Mouse (Mus musculus): ENCODE results near the gene Zmiz1. TPM values are rescaled to one million over a fixed set of nuclear protein-coding genes. Genes with fewer than 3 reads are reported as not detected.

The Zmiz1 gene
- polyA plus RNA-seq, 1 experiment = 0.68 TPM

DNA sequence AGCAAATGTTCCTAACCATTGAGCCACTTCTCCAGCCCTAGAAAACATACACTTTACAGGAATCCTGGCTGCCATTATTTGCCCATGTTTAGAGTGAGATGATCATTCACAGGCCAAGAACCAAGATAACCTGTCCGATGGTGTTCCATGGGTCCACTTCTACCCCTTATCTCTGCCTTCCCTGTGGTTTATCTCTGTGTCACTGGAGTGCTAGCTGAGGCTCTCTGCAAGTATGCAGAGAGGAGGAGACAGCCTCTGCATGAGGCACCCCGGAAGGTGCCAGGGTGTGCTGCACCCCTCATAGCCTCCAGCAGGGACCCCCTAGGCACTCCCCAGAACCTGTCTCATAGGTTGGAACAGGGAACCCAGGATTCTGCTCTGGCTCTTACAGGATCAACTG is 108.9 kb downstream of the Zmiz1 start:
- peaks cover 19% of the 10 kb centered on the region for H3K36me3 ChIP-seq (ENCODE audit: control insufficient read depth)
- no peaks in the 10 kb centered on the region for H3K27me3 ChIP-seq (ENCODE audit: control insufficient read depth)

DNA sequence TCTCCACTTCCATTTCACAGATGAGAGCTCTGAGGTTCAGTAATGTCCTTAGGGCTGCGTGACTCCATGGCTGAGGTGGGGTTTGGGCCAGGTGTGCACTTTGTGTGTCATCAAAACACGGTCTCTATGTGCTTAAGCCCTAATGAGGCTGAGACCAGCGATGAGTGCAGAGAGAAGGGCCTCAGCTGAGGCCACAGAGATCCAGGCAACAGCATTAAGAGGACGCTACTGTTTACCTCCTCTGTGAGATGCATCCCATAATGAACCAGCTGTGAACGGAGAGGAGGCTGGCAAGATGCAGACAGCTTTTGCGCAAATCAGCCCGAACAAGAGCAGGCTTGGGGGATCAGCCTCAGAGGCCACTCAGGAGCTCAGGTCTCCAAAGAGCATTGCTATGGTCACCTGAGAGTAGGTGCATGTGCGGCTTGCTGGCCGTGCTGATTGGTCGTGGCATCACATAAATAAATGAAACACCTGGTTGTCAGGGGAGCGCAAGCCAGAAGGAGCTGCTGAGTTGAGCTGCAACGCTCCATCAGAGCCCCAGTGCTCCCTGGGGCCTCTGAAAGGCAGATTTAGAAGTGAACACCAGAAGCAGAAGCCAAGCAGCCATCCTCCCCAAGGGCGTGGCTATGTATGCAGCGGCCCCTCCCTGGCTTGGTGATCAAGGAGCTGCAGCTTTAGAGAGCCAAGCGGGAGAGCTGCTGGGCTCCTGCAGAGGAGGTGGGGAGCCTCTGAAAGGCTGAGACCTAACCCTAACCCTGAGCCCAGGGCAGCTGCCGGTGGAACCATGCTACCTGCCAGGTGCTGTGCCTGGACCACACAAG is 115.3 kb downstream of the Zmiz1 start:
- peaks cover 13% of the 10 kb centered on the region for H3K4me1 ChIP-seq (ENCODE audit: control insufficient read depth)
- H3K4me3 ChIP-seq (replicated peaks) = no peak overlapping the region
- H3K9me3 ChIP-seq (ENCODE audit: control insufficient read depth, low read length) = no peaks in the 10 kb centered on the region
- no peaks in the 10 kb centered on the region for H3K27me3 ChIP-seq (ENCODE audit: control insufficient read depth)
- TF ChIP-seq GATA1 (IDR thresholded peaks at IDR 0.05; ENCODE audit: low read length) = no peak
- TF ChIP-seq TAL1 (IDR thresholded peaks at IDR 0.05; ENCODE audit: low read length) = no peak
- H3K36me3 ChIP-seq (ENCODE audit: control insufficient read depth) = peaks cover 50% of the 10 kb centered on the region

More for the DNA sequence above, 108.9 kb downstream of the Zmiz1 start:
- H3K9me3 ChIP-seq (ENCODE audit: control insufficient read depth, low read length) = peaks cover 6% of the 10 kb centered on the region
- TF ChIP-seq GATA1 (IDR thresholded peaks at IDR 0.05; ENCODE audit: low read length) (no peak), TAL1 (IDR thresholded peaks at IDR 0.05; ENCODE audit: low read length) (no peak)
- peaks cover 25% of the 10 kb centered on the region for H3K4me1 ChIP-seq (ENCODE audit: control insufficient read depth)
- no peak overlapping the region for H3K4me3 ChIP-seq (replicated peaks)

DNA sequence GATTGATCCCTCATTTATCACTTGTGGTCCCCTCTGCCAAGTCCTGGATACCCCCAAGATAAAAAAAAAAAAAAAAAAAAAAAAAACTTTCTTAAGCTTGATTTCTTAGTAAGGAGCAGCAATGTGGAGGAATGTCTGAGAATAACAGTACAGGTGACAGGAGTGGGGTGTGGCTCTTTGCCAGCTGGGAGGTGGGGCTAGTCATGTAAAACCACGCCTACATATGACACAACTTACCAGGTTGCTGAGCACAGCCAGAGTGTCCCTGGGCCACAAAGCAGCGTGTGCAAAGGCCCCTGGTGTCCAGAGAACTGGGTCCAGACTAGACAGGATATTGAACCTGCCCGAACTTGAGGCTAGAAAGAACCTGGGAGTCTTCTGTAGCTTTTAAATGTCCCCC is 117.7 kb downstream of the Zmiz1 start:
- Histone ChIP-seq H3K27me3 (ENCODE audit: control insufficient read depth) (no peaks in the 10 kb centered on the region), H3K9me3 (ENCODE audit: control insufficient read depth, low read length) (no peaks in the 10 kb centered on the region), H3K4me1 (ENCODE audit: control insufficient read depth) (peaks cover 13% of the 10 kb centered on the region), H3K36me3 (ENCODE audit: control insufficient read depth) (peaks cover 66% of the 10 kb centered on the region), H3K4me3 (replicated peaks) (no peak overlapping the region)
- no peak for TF ChIP-seq GATA1 (IDR thresholded peaks at IDR 0.05; ENCODE audit: low read length)
- no peak for TF ChIP-seq TAL1 (IDR thresholded peaks at IDR 0.05; ENCODE audit: low read length)

DNA sequence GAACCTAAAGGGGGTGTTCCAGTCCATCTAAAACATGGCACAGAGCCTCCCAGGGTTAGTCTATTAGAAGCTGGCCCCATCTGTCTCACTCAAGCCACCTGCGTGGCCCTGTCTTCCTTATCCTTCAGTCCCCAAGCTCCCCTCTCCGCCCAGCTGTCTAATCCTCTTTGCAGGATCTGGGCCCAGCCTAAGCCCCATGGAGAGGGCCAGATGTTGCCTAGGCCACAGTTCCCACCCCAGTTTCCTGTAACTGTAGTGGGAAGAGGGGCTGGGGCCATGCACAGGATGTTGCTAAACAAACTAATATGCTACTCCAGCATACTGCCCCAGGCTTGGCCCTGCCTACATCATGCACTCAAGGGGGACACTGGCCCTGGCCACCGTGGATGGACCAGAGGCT is 118.4 kb downstream of the Zmiz1 start:
- H3K4me1 ChIP-seq (ENCODE audit: control insufficient read depth) = peaks cover 13% of the 10 kb centered on the region
- no peak overlapping the region for H3K4me3 ChIP-seq (replicated peaks)
- TF ChIP-seq TAL1 (IDR thresholded peaks at IDR 0.05; ENCODE audit: low read length) = no peak
- no peak for TF ChIP-seq GATA1 (IDR thresholded peaks at IDR 0.05; ENCODE audit: low read length)
- no peaks in the 10 kb centered on the region for H3K9me3 ChIP-seq (ENCODE audit: control insufficient read depth, low read length)
- H3K27me3 ChIP-seq (ENCODE audit: control insufficient read depth) = no peaks in the 10 kb centered on the region
- peaks cover 63% of the 10 kb centered on the region for H3K36me3 ChIP-seq (ENCODE audit: control insufficient read depth)

DNA sequence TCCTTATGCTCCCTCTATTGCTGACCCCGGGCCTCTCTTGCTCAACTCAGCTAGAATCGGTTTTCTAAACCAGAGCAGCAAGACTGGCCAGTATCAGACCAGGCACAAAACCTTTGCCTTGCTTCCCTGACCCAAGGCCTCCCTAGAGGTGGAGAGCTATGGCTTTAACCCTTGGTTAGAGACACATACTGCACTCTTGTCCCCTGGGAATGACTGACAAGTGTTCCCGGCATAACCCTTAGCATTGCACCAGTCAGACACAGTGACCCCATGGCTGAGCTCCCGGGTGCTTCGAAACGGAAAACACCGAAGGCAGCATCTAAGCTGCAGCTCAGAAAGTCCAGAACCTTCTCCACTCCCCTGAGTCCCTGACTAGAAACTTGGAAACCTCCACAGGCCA is 120.6 kb downstream of the Zmiz1 start:
- Histone ChIP-seq H3K4me1 (ENCODE audit: control insufficient read depth) (peaks cover 5% of the 10 kb centered on the region), H3K9me3 (ENCODE audit: control insufficient read depth, low read length) (no peaks in the 10 kb centered on the region), H3K4me3 (replicated peaks) (no peak overlapping the region), H3K36me3 (ENCODE audit: control insufficient read depth) (peaks cover 66% of the 10 kb centered on the region), H3K27me3 (ENCODE audit: control insufficient read depth) (no peaks in the 10 kb centered on the region)
- TF ChIP-seq GATA1 (IDR thresholded peaks at IDR 0.05; ENCODE audit: low read length) (no peak), TAL1 (IDR thresholded peaks at IDR 0.05; ENCODE audit: low read length) (no peak)

DNA sequence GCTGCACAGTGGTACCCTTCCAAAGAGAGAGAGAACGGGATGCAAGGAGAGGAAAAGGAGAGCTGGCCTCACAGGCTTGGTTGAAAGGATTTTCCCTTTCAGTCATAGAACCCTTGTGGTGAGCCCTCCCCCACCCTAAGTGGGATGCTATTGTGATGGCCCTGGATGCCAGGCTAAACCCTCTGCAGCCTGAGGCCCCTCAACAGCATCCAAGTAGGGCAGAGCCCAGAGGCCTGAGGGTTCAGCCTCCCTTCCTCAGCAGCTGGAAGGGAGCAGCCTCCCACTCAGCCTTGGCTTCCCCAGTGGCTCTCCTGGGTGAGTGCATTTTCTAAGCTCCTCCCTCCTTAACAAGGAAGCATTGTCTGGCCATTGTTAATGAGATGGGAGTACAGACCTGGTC is 121.4 kb downstream of the Zmiz1 start:
- Histone ChIP-seq H3K4me1 (ENCODE audit: control insufficient read depth) (no peaks in the 10 kb centered on the region; the same call in 1 of the 2 replicates), H3K4me3 (replicated peaks) (no peak overlapping the region), H3K36me3 (ENCODE audit: control insufficient read depth) (peaks cover 66% of the 10 kb centered on the region), H3K27me3 (ENCODE audit: control insufficient read depth) (no peaks in the 10 kb centered on the region), H3K9me3 (ENCODE audit: control insufficient read depth, low read length) (no peaks in the 10 kb centered on the region)
- no peak for TF ChIP-seq GATA1 (IDR thresholded peaks at IDR 0.05; ENCODE audit: low read length)
- TF ChIP-seq TAL1 (IDR thresholded peaks at IDR 0.05; ENCODE audit: low read length) = no peak

DNA sequence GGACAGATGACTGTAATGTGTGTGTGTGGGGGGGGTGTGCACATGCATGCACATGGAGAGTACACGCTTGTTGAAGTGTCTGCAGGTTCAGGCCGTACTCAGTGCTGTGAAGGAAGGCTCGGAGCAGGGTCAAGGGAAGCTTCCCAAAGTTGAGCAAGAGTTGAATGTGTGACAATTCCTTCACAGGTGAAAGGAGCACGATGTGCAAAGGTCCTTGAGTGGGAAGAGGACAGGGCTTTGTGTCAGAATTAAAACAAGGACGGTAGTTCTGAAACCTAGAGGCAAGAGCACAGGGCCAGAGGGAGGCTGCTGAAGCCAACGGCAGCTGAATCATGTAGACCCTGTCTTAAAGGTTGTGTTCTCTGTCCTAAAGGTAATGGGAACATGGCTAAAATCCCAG is 123.6 kb downstream of the Zmiz1 start:
- peaks cover 47% of the 10 kb centered on the region for H3K36me3 ChIP-seq (ENCODE audit: control insufficient read depth)
- no peaks in the 10 kb centered on the region for H3K9me3 ChIP-seq (ENCODE audit: control insufficient read depth, low read length)
- no peaks in the 10 kb centered on the region for H3K4me1 ChIP-seq (ENCODE audit: control insufficient read depth)
- TF ChIP-seq GATA1 (IDR thresholded peaks at IDR 0.05; ENCODE audit: low read length) (no peak), TAL1 (IDR thresholded peaks at IDR 0.05; ENCODE audit: low read length) (no peak)
- no peaks in the 10 kb centered on the region for H3K27me3 ChIP-seq (ENCODE audit: control insufficient read depth)
- no peak overlapping the region for H3K4me3 ChIP-seq (replicated peaks)

DNA sequence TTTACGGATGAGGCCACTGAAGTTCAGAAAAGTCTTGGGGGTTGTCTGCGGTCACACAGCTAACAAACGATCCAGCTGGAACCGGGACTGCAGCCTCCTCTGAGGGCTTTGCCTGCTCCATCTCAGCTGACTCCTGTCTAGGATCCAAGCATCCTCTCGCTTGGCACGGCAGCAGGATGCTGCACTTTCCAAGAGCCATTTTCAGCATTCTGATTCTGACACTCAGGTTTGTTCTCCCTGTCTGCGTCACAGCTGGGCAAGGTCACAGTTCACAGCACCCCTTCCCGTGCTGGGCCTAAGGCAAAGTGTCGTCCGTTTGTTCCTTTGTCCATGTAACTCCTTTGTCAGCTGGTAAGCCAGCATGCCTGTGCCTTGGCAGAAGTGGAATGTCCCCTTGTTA is 124.9 kb downstream of the Zmiz1 start:
- H3K9me3 ChIP-seq (ENCODE audit: control insufficient read depth, low read length) = no peaks in the 10 kb centered on the region
- TF ChIP-seq GATA1 (IDR thresholded peaks at IDR 0.05; ENCODE audit: low read length) (no peak), TAL1 (IDR thresholded peaks at IDR 0.05; ENCODE audit: low read length) (no peak)
- H3K27me3 ChIP-seq (ENCODE audit: control insufficient read depth) = no peaks in the 10 kb centered on the region
- H3K4me1 ChIP-seq (ENCODE audit: control insufficient read depth) = no peaks in the 10 kb centered on the region
- no peak overlapping the region for H3K4me3 ChIP-seq (replicated peaks)
- peaks cover 39% of the 10 kb centered on the region for H3K36me3 ChIP-seq (ENCODE audit: control insufficient read depth)

DNA sequence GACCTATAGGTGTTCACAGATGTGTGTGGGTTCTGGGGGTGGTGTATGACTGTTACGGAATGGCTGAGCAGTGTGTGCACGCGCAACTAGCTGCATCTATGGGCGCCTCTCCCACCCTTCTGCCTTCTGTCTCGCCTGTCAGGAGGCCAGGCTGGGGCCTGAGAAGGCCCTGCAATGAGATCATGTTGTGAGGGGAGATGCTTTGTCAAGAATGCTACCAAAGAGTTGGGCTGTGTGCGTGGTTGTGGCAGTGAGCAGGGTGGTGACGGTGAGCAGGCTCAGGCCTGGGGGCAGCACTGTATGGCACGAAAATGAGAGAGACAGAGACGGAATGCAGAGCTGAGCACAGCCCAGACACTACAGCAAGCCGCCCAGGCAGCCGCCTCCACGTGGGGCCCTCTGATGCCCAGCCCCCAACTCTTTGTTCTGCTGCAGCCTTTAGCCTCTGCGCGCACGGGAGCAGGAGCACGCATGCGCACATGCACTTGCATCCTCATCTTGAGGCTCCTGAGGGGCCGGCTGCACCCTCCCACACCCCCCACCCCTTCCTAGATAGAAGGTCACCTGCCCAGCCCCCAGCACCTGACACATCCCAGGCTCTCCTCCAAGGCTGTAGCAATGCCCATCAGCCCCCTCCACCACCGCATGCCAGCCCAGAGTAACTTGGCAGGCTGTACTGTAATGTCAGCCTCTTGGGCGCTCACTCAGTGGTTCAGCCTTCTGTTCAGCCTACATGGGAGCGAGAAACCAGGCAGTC is 126.7 kb downstream of the Zmiz1 start:
- Histone ChIP-seq H3K4me1 (ENCODE audit: control insufficient read depth) (no peaks in the 10 kb centered on the region), H3K4me3 (replicated peaks) (no peak overlapping the region), H3K27me3 (ENCODE audit: control insufficient read depth) (no peaks in the 10 kb centered on the region), H3K9me3 (ENCODE audit: control insufficient read depth, low read length) (no peaks in the 10 kb centered on the region), H3K36me3 (ENCODE audit: control insufficient read depth) (peaks cover 31% of the 10 kb centered on the region)
- TF ChIP-seq GATA1 (IDR thresholded peaks at IDR 0.05; ENCODE audit: low read length) = no peak
